Comparison of ENCODE assay signal across 31 mouse cellular contexts in genomic region chr19:56756412-56756811, GRCm38 (mm10). TPM values are rescaled to one million over a fixed set of nuclear protein-coding genes. Genes with fewer than 3 reads are reported as not detected.
DNase-seq lines count a peak whose midpoint lies in the region; ATAC-seq and TF ChIP-seq lines count a peak whose summit lies in the region.
"Had no signal": no experiment of that assay in that cellular context is flagged by ENCODE, and none has a peak within 500 bp of the region (broad histone marks: within the 10 kb centered on the region; RNA-seq: fewer than 3 reads in every experiment).

No protein-coding gene starts in this region.

- no peak for TF ChIP-seq CTCF in layer of hippocampus, adult 2 months (conservative IDR thresholded peaks at IDR 0.05)

- DNase-seq in layer of hippocampus, adult 9-11 months = peak; percentile 49
- no peak for DNase-seq in layer of hippocampus, adult 2 months (ENCODE audit: low spot score in 2 of 2)
- DNase-seq in 416B (ENCODE audit: low read depth) = peak; percentile 48
- peak; percentile 69 to 83 for DNase-seq in natural killer cell, adult 2 months (ENCODE audit: low spot score in 2 of 2)
- no peak for DNase-seq in kidney, adult 8-10 months
- DNase-seq in right cerebral cortex, postnatal 10 days (ENCODE audit: low spot score in 2 of 2) = no peak
- DNase-seq: adrenal gland, adult 8-10 months; cerebellum, adult 11-12 months; cerebellum, postnatal 10 days; embryo, embryonic 11 days; gastrocnemius, adult 2 months; heart, postnatal 10 days; kidney, postnatal 36 days; liver; right cerebral cortex, postnatal 4 days; thymus, adult 18-20 months; thymus, postnatal 4 days had no signal

- ATAC-seq in granulocyte monocyte progenitor cell, adult 5-6 weeks (replicated peaks; ENCODE audit: poor library complexity, severe bottlenecking) = peak; percentile 62
- ATAC-seq: hindbrain, embryonic 16.5 days; intestine, embryonic 16.5 days had no signal

- no peak overlapping the region for H3K4me3 ChIP-seq in layer of hippocampus, adult 2 months
- H3K4me3 ChIP-seq: embryonic facial prominence, embryonic 13.5 days; erythroblast, embryonic 14.5 days; forebrain, embryonic 12.5 days; gastrocnemius, adult 2 months; heart, embryonic 12.5 days; hindbrain, embryonic 10.5 days; limb, embryonic 10.5 days; liver, embryonic 15.5 days; midbrain, embryonic 12.5 days; neural tube, embryonic 13.5 days had no signal

- no peak overlapping the region for H3K27ac ChIP-seq in layer of hippocampus, adult 2 months
- H3K27ac ChIP-seq: embryonic facial prominence, embryonic 13.5 days; forebrain, embryonic 12.5 days; gastrocnemius, adult 2 months; hindbrain, embryonic 10.5 days; limb, embryonic 10.5 days; liver, embryonic 15.5 days; macrophage; midbrain, embryonic 12.5 days; neural tube, embryonic 13.5 days had no signal

RNA-seq across cellular contexts. Expression of gene Adrb1, which starts 34.4 kb away (rescaled TPM):
- 10 to 100 TPM; 17.7 to 21.4 TPM for total RNA-seq in layer of hippocampus, adult 2 months (2021)
- not detected in 2 replicates for total RNA-seq in granulocyte monocyte progenitor cell, adult 5-6 weeks (2014; fragmentation: Nextera tagmentation)
- not detected in 2 replicates for total RNA-seq in granulocyte monocyte progenitor cell, adult 5-6 weeks (2017)
- total RNA-seq: CH12.LX had no signal

Comparison
In these comparisons a context has a peak if more than half of its experiments do, and no peak if none do; other contexts are left out.
1. DNase-seq: peak in layer of hippocampus, adult 9-11 months (single experiment), 416B (single experiment) and natural killer cell, adult 2 months (2 of 2); none in layer of hippocampus, adult 2 months (0 of 2), kidney, adult 8-10 months (0 of 2) and right cerebral cortex, postnatal 10 days (0 of 2).
2. RNA of gene Adrb1, which starts 34.4 kb away (total RNA-seq): 17.7 to 21.4 TPM in layer of hippocampus, adult 2 months; not detected in granulocyte monocyte progenitor cell, adult 5-6 weeks; every median in the first group is over 10 times any median in the second.